Mouse (Mus musculus): Measurements from ENCODE around the gene Olfr370. TPM values are rescaled to one million over a fixed set of nuclear protein-coding genes. Genes with fewer than 3 reads are reported as not detected.
A peak's percentile ranks its signal among the peaks of the same experiment; 100 is the strongest.

The Olfr370 gene
- polyA plus RNA-seq, 1 experiment: not detected

- no peak overlapping the region for H3K27ac ChIP-seq (ENCODE audit: insufficient read depth, low read depth, low read length)
- no peaks in the 10 kb centered on the region for H3K36me3 ChIP-seq (ENCODE audit: control insufficient read depth, insufficient read depth, low read length)
- no peaks in the 10 kb centered on the region for H3K27me3 ChIP-seq (ENCODE audit: control insufficient read depth, insufficient read depth, low read length)
- TF ChIP-seq POLR2A (IDR thresholded peaks at IDR 0.05; ENCODE audit: low read depth, low read length) (no peak), CTCF (IDR thresholded peaks at IDR 0.05; ENCODE audit: extremely low read depth, insufficient read length, insufficient replicate concordance, low read depth, low read length) (no peak)
- H3K4me3 ChIP-seq (ENCODE audit: low read depth, low read length): no peak overlapping the region
- peaks cover 3% of the 10 kb centered on the region; the same call in 1 of the 2 replicates for H3K4me1 ChIP-seq (ENCODE audit: control insufficient read depth, insufficient read depth, insufficient read length, low read length)
- 74% methylated on average over 7 of the region's 7 CpGs for WGBS
Measured at GRCm38 (mm10) chr8:83590488-83591023, 55.0 kb downstream of the Olfr370 start.

- Histone ChIP-seq H3K4me1 (ENCODE audit: control insufficient read depth, insufficient read depth, insufficient read length, low read length) (no peaks in the 10 kb centered on the region), H3K27ac (ENCODE audit: insufficient read depth, low read depth, low read length) (no peak overlapping the region), H3K4me3 (ENCODE audit: low read depth, low read length) (peak overlapping the region; percentile 10), H3K27me3 (ENCODE audit: control insufficient read depth, insufficient read depth, low read length) (no peaks in the 10 kb centered on the region), H3K36me3 (ENCODE audit: control insufficient read depth, insufficient read depth, low read length) (no peaks in the 10 kb centered on the region)
- WGBS: 55% methylated on average over 3 of the region's 3 CpGs
- TF ChIP-seq CTCF (IDR thresholded peaks at IDR 0.05; ENCODE audit: extremely low read depth, insufficient read length, insufficient replicate concordance, low read depth, low read length) (no peak), POLR2A (IDR thresholded peaks at IDR 0.05; ENCODE audit: low read depth, low read length) (no peak)
Measured at GRCm38 (mm10) chr8:83592682-83593081, 57.1 kb downstream of the Olfr370 start.

- Histone ChIP-seq H3K36me3 (ENCODE audit: control insufficient read depth, insufficient read depth, low read length) (no peaks in the 10 kb centered on the region), H3K4me3 (ENCODE audit: low read depth, low read length) (peak overlapping the region; percentile 93), H3K4me1 (ENCODE audit: control insufficient read depth, insufficient read depth, insufficient read length, low read length) (no peaks in the 10 kb centered on the region), H3K27me3 (ENCODE audit: control insufficient read depth, insufficient read depth, low read length) (no peaks in the 10 kb centered on the region), H3K27ac (ENCODE audit: insufficient read depth, low read depth, low read length) (peak overlapping the region; percentile 90)
- under 1% methylated on average over 22 of the region's 22 CpGs for WGBS
- TF ChIP-seq CTCF (IDR thresholded peaks at IDR 0.05; ENCODE audit: extremely low read depth, insufficient read length, insufficient replicate concordance, low read depth, low read length): no peak
- TF ChIP-seq POLR2A (IDR thresholded peaks at IDR 0.05; ENCODE audit: low read depth, low read length): no peak
Measured at GRCm38 (mm10) chr8:83593325-83594166, 58.0 kb downstream of the Olfr370 start.

- TF ChIP-seq POLR2A (IDR thresholded peaks at IDR 0.05; ENCODE audit: low read depth, low read length): peak; percentile 52; the same call in 1 of the 2 replicates
- TF ChIP-seq CTCF (IDR thresholded peaks at IDR 0.05; ENCODE audit: extremely low read depth, insufficient read length, insufficient replicate concordance, low read depth, low read length): no peak
- no peaks in the 10 kb centered on the region for H3K36me3 ChIP-seq (ENCODE audit: control insufficient read depth, insufficient read depth, low read length)
- peak overlapping the region; percentile 93 for H3K4me3 ChIP-seq (ENCODE audit: low read depth, low read length)
- peak overlapping the region; percentile 90 for H3K27ac ChIP-seq (ENCODE audit: insufficient read depth, low read depth, low read length)
- no peaks in the 10 kb centered on the region for H3K27me3 ChIP-seq (ENCODE audit: control insufficient read depth, insufficient read depth, low read length)
- under 1% methylated on average over 43 of the region's 43 CpGs for WGBS
- H3K4me1 ChIP-seq (ENCODE audit: control insufficient read depth, insufficient read depth, insufficient read length, low read length): no peaks in the 10 kb centered on the region
Measured at GRCm38 (mm10) chr8:83594167-83595049, 58.8 kb downstream of the Olfr370 start.

Other genes starting within 250 kb of the Olfr370 start
- 0.09 TPM in 1 of 2 replicates, not detected in the other for gene Ucp1, start 245.4 kb upstream of the Olfr370 start, polyA plus RNA-seq (2012; rRNA removed)
- 0.36 and 0.90 TPM in 2 replicates for gene Elmod2, start 203.3 kb upstream of the Olfr370 start, polyA plus RNA-seq (2012; rRNA removed)
- gene Mgat4d, start 187.3 kb upstream of the Olfr370 start, polyA plus RNA-seq (2012; rRNA removed): not detected in 2 replicates
- gene Clgn, start 145.9 kb upstream of the Olfr370 start, polyA plus RNA-seq (2012; rRNA removed): not detected in 2 replicates
- 0.35 and 0.76 TPM in 2 replicates for gene Scoc, start 77.4 kb upstream of the Olfr370 start, polyA plus RNA-seq (2012; rRNA removed)
- gene Ndufb7, start 30.9 kb downstream of the Olfr370 start, polyA plus RNA-seq (2012; rRNA removed): 531 and 683 TPM in 2 replicates
- gene Tecr, start 72.2 kb downstream of the Olfr370 start, polyA plus RNA-seq (2012; rRNA removed): 184 and 322 TPM in 2 replicates
- 21.1 and 34.0 TPM in 2 replicates for gene Dnajb1, start 72.4 kb downstream of the Olfr370 start, polyA plus RNA-seq (2012; rRNA removed)
- 23.4 and 35.5 TPM in 2 replicates for gene Gipc1, start 116.9 kb downstream of the Olfr370 start, polyA plus RNA-seq (2012; rRNA removed)
- 2.9 and 3.0 TPM in 2 replicates for gene Ptger1, start 130.9 kb downstream of the Olfr370 start, polyA plus RNA-seq (2012; rRNA removed)
- gene Pkn1, start 163.4 kb downstream of the Olfr370 start, polyA plus RNA-seq (2012; rRNA removed): 59.5 and 117 TPM in 2 replicates
- 26.5 and 39.2 TPM in 2 replicates for gene Ddx39, start 179.4 kb downstream of the Olfr370 start, polyA plus RNA-seq (2012; rRNA removed)
- 23.7 and 43.2 TPM in 2 replicates for gene Adgre5, start 205.5 kb downstream of the Olfr370 start, polyA plus RNA-seq (2012; rRNA removed)